Mouse (Mus musculus): ENCODE results near the gene Creb3l2. TPM values are rescaled to one million over a fixed set of nuclear protein-coding genes. Genes with fewer than 3 reads are reported as not detected.
A peak's percentile ranks its signal among the peaks of the same experiment; 100 is the strongest.

The Creb3l2 gene
- polyA plus RNA-seq, 1 experiment from 2014 or later = 20.8 TPM

GRCm38 (mm10) chr6:37353616-37354015 lies 88.3 kb downstream of the Creb3l2 start:
- Histone ChIP-seq H3K4me2 (ENCODE audit: low read length) (no peak overlapping the region), H3K27ac (no peak overlapping the region), H3K9ac (ENCODE audit: low read depth, low read length) (no peak overlapping the region), H3K4me1 (replicated peaks; ENCODE audit: insufficient read depth, low read length) (0 out of 2 replicates have a peak, but pooled peaks cover 3% of the 10 kb centered on the region), H3K36me3 (ENCODE audit: insufficient read depth, low read length) (peaks cover 34% of the 10 kb centered on the region), H3K27me3 (ENCODE audit: insufficient read depth, low read length) (no peaks in the 10 kb centered on the region), H3K4me3 (replicated peaks; ENCODE audit: low read depth, low read length) (no peak overlapping the region), H3K9me3 (replicated peaks; ENCODE audit: low read length) (no peaks in the 10 kb centered on the region)
- no peak for DNase-seq (ENCODE audit: low spot score)
- 67% methylated on average over 9 of the region's 9 CpGs for WGBS
- no peak for TF ChIP-seq CTCF (IDR thresholded peaks at IDR 0.05; ENCODE audit: low read depth)
- 0 out of 2 replicates have a peak, but pooled peaks have one; percentile 8 for ATAC-seq (replicated peaks; ENCODE audit: low FRiP score, low read depth)

- no peaks in the 10 kb centered on the region for H3K9me3 ChIP-seq (replicated peaks; ENCODE audit: low read length)
- peaks cover 37% of the 10 kb centered on the region for H3K36me3 ChIP-seq (ENCODE audit: insufficient read depth, low read length)
- H3K4me2 ChIP-seq (ENCODE audit: low read length) = no peak overlapping the region
- peak; percentile 85 for DNase-seq (ENCODE audit: low spot score)
- no peak overlapping the region for H3K9ac ChIP-seq (ENCODE audit: low read depth, low read length)
- H3K4me3 ChIP-seq (replicated peaks; ENCODE audit: low read depth, low read length) = no peak overlapping the region
- peak; percentile 89 for TF ChIP-seq CTCF (IDR thresholded peaks at IDR 0.05; ENCODE audit: low read depth)
- no peaks in the 10 kb centered on the region for H3K27me3 ChIP-seq (ENCODE audit: insufficient read depth, low read length)
- ATAC-seq (replicated peaks; ENCODE audit: low FRiP score, low read depth) = no peak
- H3K4me1 ChIP-seq (replicated peaks; ENCODE audit: insufficient read depth, low read length) = 0 out of 2 replicates have a peak, but pooled peaks cover 3% of the 10 kb centered on the region
- H3K27ac ChIP-seq = peak overlapping the region; percentile 11; the same call in 1 of the 2 replicates
- 30% methylated on average over 10 of the region's 10 CpGs for WGBS
These were observed 90.1 kb downstream of the Creb3l2 start for GRCm38 (mm10) chr6:37351731-37352380.

GRCm38 (mm10) chr6:37350315-37350714 lies 91.6 kb downstream of the Creb3l2 start:
- Histone ChIP-seq H3K4me1 (replicated peaks; ENCODE audit: insufficient read depth, low read length) (0 out of 2 replicates have a peak, but pooled peaks cover 3% of the 10 kb centered on the region), H3K4me3 (replicated peaks; ENCODE audit: low read depth, low read length) (no peak overlapping the region), H3K9me3 (replicated peaks; ENCODE audit: low read length) (no peaks in the 10 kb centered on the region), H3K36me3 (ENCODE audit: insufficient read depth, low read length) (peaks cover 27% of the 10 kb centered on the region; the same call in 1 of the 2 replicates), H3K4me2 (ENCODE audit: low read length) (no peak overlapping the region), H3K9ac (ENCODE audit: low read depth, low read length) (no peak overlapping the region), H3K27me3 (ENCODE audit: insufficient read depth, low read length) (no peaks in the 10 kb centered on the region), H3K27ac (no peak overlapping the region)
- WGBS = 81% methylated on average over 8 of the region's 8 CpGs
- ATAC-seq (replicated peaks; ENCODE audit: low FRiP score, low read depth) (no peak), DNase-seq (ENCODE audit: low spot score) (no peak)
- no peak for TF ChIP-seq CTCF (IDR thresholded peaks at IDR 0.05; ENCODE audit: low read depth)

GRCm38 (mm10) chr6:37347606-37348005 lies 94.3 kb downstream of the Creb3l2 start:
- H3K9me3 ChIP-seq (replicated peaks; ENCODE audit: low read length) = no peaks in the 10 kb centered on the region
- no peak overlapping the region for H3K4me2 ChIP-seq (ENCODE audit: low read length)
- H3K9ac ChIP-seq (ENCODE audit: low read depth, low read length) = no peak overlapping the region
- no peak for DNase-seq (ENCODE audit: low spot score)
- 89% methylated on average over 5 of the region's 5 CpGs for WGBS
- no peaks in the 10 kb centered on the region for H3K4me1 ChIP-seq (replicated peaks; ENCODE audit: insufficient read depth, low read length)
- H3K36me3 ChIP-seq (ENCODE audit: insufficient read depth, low read length) = peaks cover 14% of the 10 kb centered on the region; the same call in 1 of the 2 replicates
- H3K27ac ChIP-seq = no peak overlapping the region
- no peak overlapping the region for H3K4me3 ChIP-seq (replicated peaks; ENCODE audit: low read depth, low read length)
- no peaks in the 10 kb centered on the region for H3K27me3 ChIP-seq (ENCODE audit: insufficient read depth, low read length)
- no peak for ATAC-seq (replicated peaks; ENCODE audit: low FRiP score, low read depth)
- no peak for TF ChIP-seq CTCF (IDR thresholded peaks at IDR 0.05; ENCODE audit: low read depth)

- no peak for TF ChIP-seq CTCF (IDR thresholded peaks at IDR 0.05; ENCODE audit: low read depth)
- Histone ChIP-seq H3K9me3 (replicated peaks; ENCODE audit: low read length) (no peaks in the 10 kb centered on the region), H3K4me3 (replicated peaks; ENCODE audit: low read depth, low read length) (no peak overlapping the region), H3K4me1 (replicated peaks; ENCODE audit: insufficient read depth, low read length) (no peaks in the 10 kb centered on the region), H3K9ac (ENCODE audit: low read depth, low read length) (no peak overlapping the region), H3K4me2 (ENCODE audit: low read length) (no peak overlapping the region), H3K27ac (no peak overlapping the region), H3K36me3 (ENCODE audit: insufficient read depth, low read length) (peaks cover 38% of the 10 kb centered on the region), H3K27me3 (ENCODE audit: insufficient read depth, low read length) (no peaks in the 10 kb centered on the region)
- DNase-seq (ENCODE audit: low spot score) (no peak), ATAC-seq (replicated peaks; ENCODE audit: low FRiP score, low read depth) (no peak)
- WGBS = 85% methylated on average over 5 of the region's 5 CpGs
These were observed 103.9 kb downstream of the Creb3l2 start for GRCm38 (mm10) chr6:37338055-37338454.

- H3K9me3 ChIP-seq (replicated peaks; ENCODE audit: low read length) = no peaks in the 10 kb centered on the region
- H3K4me1 ChIP-seq (replicated peaks; ENCODE audit: insufficient read depth, low read length) = no peaks in the 10 kb centered on the region
- no peak for TF ChIP-seq CTCF (IDR thresholded peaks at IDR 0.05; ENCODE audit: low read depth)
- 12% methylated on average over 5 of the region's 5 CpGs for WGBS
- H3K9ac ChIP-seq (ENCODE audit: low read depth, low read length) = no peak overlapping the region
- no peak overlapping the region for H3K4me3 ChIP-seq (replicated peaks; ENCODE audit: low read depth, low read length)
- H3K36me3 ChIP-seq (ENCODE audit: insufficient read depth, low read length) = peaks cover 45% of the 10 kb centered on the region
- peak overlapping the region; percentile 42; the same call in 1 of the 2 replicates for H3K27ac ChIP-seq
- no peaks in the 10 kb centered on the region for H3K27me3 ChIP-seq (ENCODE audit: insufficient read depth, low read length)
- no peak for ATAC-seq (replicated peaks; ENCODE audit: low FRiP score, low read depth)
- H3K4me2 ChIP-seq (ENCODE audit: low read length) = no peak overlapping the region
- DNase-seq (ENCODE audit: low spot score) = no peak
These were observed 105.1 kb downstream of the Creb3l2 start for GRCm38 (mm10) chr6:37336831-37337260.

Measured in kidney, postnatal 0 days (tissue).